Mouse (Mus musculus) cerebellum, postnatal 4 days (tissue): ENCODE data around the gene Immp2l.

Experiments used
- DNase-seq, 2 experiments: peaks; one replicate each; pipeline ENCODE4 v3.0.0; 2022; ENCODE audit warnings: low spot score in 2 of 2, mixed read lengths in 1 of 2

The Immp2l gene

GRCm38 (mm10) chr12:41425101-41425679, 401.3 kb downstream of the Immp2l start:
- no peak for DNase-seq

- peak in 1 of 2 experiments; percentile 33 for DNase-seq
Observed at GRCm38 (mm10) chr12:41427464-41427863, 403.6 kb downstream of the Immp2l start.

GRCm38 (mm10) chr12:41428806-41429205, 404.9 kb downstream of the Immp2l start:
- DNase-seq, result no peak

GRCm38 (mm10) chr12:41436206-41436985, 412.5 kb downstream of the Immp2l start:
- no peak for DNase-seq

- peak in 1 of 2 experiments; percentile 47 for DNase-seq
Observed at GRCm38 (mm10) chr12:41438446-41438845, 414.6 kb downstream of the Immp2l start.

DNA sequence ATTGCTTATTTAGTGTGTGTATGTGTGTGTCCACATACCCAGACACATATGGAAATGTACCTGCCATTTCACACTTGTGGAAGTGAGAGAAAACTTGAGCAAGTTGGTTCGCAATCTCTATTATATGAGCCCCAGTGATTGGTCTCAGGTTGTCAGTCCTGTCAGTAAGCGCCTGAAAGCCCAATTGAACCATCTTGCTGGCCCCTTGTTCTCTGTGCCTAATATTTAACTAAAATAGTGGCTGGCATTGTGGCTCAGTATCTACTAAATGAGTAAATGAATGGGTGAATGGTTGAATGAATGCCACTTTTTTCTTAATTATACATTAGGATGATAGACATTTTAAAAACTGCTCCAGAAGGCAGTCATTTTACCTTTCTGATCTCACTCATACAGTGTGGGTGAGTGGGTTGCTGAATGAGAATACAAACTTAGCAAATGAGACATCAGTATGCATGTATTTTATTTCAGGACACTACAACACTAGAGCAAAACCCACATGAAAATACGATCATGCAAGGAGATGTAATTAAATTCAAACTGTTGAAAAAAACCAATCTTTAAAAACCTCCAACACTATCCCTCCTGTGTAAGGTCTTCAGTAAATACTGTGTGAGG, 444.6 kb downstream of the Immp2l start:
- DNase-seq, result no peak

DNA sequence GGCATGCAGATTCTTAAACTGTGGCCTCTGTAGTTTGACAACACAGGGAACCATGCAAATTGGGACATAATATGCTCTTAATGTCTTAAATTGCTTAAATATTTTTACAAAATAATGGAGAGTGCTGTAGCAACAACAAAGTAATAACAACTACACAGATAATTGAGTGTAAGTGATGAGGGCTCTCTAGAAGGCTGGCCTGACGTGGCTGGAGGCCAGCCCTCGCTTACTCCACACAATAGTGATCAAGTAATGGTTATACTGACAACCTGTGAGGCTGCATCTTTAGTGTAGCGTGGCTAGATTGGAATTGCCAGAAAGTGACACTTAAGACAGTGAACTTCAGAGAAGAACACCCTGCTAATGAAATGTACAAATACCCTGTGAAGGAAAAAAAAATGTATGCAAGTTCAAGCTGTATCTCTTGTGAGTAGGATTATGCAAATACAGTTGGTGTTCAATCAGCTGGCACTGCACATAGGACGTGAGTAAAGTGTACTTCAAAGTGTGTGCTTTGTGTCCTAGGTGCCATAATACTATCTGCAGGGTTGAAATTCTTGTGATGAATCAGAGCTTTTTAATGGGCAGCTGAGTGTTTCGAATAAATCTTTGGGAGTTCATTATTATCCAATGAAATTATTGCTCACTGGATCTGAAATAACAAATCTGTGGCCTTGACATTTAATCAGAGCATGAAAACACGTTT, 445.4 kb downstream of the Immp2l start:
- no peak for DNase-seq

- DNase-seq, result no peak
Observed at GRCm38 (mm10) chr12:41481486-41481885, 457.6 kb downstream of the Immp2l start.

GRCm38 (mm10) chr12:41483091-41483592, 459.3 kb downstream of the Immp2l start:
- no peak for DNase-seq

DNA sequence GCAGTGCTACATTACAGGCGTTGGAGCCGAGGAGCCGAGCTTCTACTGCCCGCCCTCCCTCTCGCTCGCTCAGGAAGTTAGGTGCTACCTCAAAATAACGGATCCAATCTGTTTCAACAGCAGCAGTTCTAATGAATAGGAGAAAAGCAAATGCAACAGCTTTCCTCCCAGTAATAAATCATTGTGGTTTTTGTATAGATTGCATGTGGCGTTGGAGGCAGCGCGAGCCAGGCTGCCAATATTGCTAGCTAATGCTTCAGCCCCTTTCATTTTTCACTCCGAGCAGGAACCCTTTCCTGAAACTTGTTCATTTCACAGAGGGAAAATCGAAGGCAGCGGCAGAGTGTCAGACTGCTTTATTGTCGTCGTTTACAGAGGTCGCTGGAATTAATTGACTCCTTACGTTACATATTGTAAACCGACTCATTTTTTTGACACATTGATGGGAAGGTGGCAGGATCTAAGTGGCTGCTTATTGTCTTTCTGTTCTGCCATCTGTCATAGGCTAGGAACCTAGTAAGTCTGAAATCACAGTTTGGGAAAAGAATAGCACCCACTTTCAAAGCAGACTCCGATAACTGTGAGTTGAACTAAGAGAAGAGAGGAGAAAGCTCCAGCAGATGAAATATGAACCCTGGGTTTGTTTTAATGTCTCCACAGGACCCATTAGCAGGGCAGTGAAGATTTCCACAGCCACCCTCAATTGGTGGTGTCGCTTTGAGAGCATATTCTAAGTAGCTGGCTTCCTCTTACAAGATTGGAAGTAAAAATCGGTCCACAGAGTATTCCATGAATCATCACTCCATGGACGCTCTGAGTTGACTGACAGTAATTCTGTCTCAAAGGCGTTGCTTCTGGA, 459.9 kb downstream of the Immp2l start:
- peak; percentile 18 to 20 for DNase-seq

DNA sequence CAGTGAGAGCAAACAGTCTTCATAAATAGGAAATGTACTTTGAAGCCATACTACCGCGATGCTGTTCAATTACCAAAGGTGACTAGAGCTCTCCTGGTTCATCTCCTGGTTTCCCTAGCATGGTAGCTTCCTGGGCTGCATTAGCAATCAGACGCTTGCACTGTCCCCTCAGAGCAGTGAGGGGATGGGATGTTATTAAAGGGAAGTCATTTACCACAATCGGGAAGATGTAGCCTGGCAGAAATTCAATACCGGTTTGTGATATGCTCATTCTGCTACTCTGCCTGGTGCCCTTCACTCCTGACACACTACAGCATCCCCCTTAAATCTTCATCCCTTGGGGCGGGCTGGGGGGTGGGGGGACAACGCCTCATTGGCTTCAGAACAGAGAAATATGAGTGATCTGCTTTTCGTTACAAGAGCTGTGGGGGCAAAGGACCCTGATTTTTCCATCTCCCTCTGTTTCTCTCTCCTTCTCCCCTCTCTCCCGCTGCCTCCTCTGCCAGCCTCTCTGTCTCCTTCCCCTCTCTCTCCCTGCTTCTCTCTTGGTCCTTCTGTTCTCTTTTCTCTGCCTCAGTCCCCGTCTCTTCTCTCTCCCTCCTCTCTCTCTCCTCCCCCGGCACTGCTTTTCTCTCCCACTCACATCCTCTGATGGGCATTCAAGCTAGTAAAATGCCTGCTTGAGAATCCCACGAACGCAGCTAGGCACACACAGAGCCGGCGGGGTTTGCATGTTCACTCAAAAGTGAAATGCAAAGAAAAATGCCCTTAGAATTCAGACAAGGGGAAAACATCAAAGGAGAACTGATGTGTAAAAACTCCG, 461.0 kb downstream of the Immp2l start:
- peak in 1 of 2 experiments; percentile 34 for DNase-seq

GRCm38 (mm10) chr12:41485512-41486215, 461.8 kb downstream of the Immp2l start:
- DNase-seq, result peak; percentile 31 to 71

DNA sequence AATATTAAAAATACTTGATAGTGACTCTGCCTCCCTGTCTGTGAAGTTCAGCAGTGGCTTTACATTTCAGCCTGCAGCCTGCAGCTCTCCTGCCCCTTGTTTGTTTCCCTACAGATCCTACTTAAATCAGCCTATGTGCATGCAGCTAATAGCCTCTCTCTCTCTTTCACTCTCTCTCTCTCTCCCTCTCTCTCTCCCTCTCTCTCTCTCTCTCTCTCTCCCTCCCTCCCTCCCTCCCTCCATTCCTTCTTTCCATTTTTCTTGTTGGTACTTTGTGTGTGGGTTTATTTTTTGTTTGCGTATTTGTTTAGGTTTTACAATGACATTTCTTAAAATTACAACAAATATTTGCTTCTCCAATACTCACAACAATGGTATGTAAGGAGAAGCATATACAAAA, 462.4 kb downstream of the Immp2l start, which contains the start of gene Lrrn3:
Gene Lrrn3 (minus strand): TSS at position 101 of the 400 bp plus-strand sequence.
- DNase-seq, result no peak

- DNase-seq, result peak in 1 of 2 experiments; percentile 14
Observed at GRCm38 (mm10) chr12:41487005-41487404, 463.1 kb downstream of the Immp2l start.

DNA sequence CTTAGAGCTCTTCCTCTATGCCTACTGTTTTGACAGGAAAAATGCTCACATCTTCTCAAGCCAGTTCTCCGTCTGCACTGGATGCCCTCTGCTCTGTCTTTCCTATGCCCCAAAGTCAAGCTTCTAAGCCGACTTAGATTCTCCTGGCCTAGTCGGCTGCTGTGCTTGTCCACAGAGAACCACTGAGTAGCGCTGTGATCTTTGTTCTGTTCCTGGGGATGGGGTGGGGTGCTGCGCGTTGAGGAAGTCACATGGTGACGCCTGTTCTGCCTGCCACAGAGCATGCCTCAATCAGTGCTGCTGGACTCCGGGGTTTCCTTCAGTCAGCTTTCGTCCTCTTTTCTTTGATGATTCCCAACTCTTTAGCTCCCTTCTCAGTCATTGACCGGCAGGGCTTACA, 470.7 kb downstream of the Immp2l start:
- DNase-seq, result no peak

GRCm38 (mm10) chr12:41500049-41500820, 476.3 kb downstream of the Immp2l start:
- DNase-seq, result no peak

- no peak for DNase-seq
Observed at GRCm38 (mm10) chr12:41508610-41509009, 484.7 kb downstream of the Immp2l start.

GRCm38 (mm10) chr12:41510588-41510987, 486.7 kb downstream of the Immp2l start:
- no peak for DNase-seq

- no peak for DNase-seq
Observed at GRCm38 (mm10) chr12:41518897-41519296, 495.0 kb downstream of the Immp2l start.
